9 mouse cellular contexts compared by ENCODE assay signal in the genomic region with DNA sequence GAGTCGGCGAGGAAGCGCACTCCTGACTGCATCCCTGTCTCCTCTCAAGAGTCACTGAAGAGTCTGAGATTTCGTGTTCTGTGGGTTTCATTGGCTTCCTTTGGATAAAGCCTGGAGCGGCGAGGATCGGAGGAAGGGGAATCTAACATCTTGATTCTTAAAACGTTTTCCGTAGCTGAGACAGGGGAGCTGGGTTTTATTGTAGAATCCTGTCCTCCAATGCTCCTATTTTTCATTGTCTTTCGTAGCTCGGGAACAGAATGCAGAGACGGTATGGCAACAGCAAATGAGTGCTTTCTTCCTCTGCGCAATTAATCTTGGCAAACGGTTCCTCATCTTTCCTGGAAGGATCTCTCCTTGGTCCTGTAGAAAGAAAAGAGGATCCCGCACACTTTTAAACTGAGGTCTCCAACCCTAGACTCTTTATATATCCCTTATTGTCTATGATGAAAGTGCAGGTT. TPM values are rescaled to one million over a fixed set of nuclear protein-coding genes. Genes with fewer than 3 reads are reported as not detected.
A peak's percentile ranks its signal among the peaks of the same experiment; 100 is the strongest.
DNase-seq lines count a peak whose midpoint lies in the region; ATAC-seq and TF ChIP-seq lines count a peak whose summit lies in the region.
"Had no signal": no experiment of that assay in that cellular context is flagged by ENCODE, and none has a peak within 500 bp of the region (broad histone marks: within the 10 kb centered on the region; RNA-seq: fewer than 3 reads in every experiment).

No protein-coding gene starts in this region.

- no peak for ATAC-seq in kidney, postnatal 0 days (replicated peaks; ENCODE audit: low FRiP score, low read depth)
- ATAC-seq in forebrain, embryonic 16.5 days: peak; percentile 46
- ATAC-seq in megakaryocyte progenitor cell, adult 5-6 weeks (replicated peaks; ENCODE audit: poor library complexity): no peak

- 1% methylated on average over 15 of the region's 15 CpGs for WGBS in kidney, postnatal 0 days
- WGBS in cerebellum, adult 2 months: under 1% methylated on average over 15 of the region's 15 CpGs
- WGBS in forebrain, embryonic 16.5 days: under 1% methylated on average over 15 of the region's 15 CpGs

- peak; percentile 41 for DNase-seq in kidney, postnatal 0 days (ENCODE audit: low spot score)
- DNase-seq in kidney, adult 9 months: no peak
- DNase-seq in cerebellum, adult 2 months: peak; percentile 36 to 50
- DNase-seq in mesoderm, embryonic 11.5 days (ENCODE audit: low read depth, low spot score): peak; percentile 34
- no peak for DNase-seq in urinary bladder, postnatal 10 days (ENCODE audit: low spot score)
- no peak for DNase-seq in kidney, adult 8-10 months

- TF ChIP-seq POLR2A in cerebellum, adult 2 months (IDR thresholded peaks at IDR 0.05; ENCODE audit: borderline replicate concordance, insufficient read depth, low read length): no peak

- no peaks in the 10 kb centered on the region for H3K9me3 ChIP-seq in kidney, postnatal 0 days (replicated peaks; ENCODE audit: low read length)
- H3K9me3 ChIP-seq in forebrain, embryonic 16.5 days (ENCODE audit: control insufficient read depth, low read length): no peaks in the 10 kb centered on the region

- peak overlapping the region; percentile 60 for H3K4me2 ChIP-seq in kidney, postnatal 0 days (ENCODE audit: low read length)
- peak overlapping the region; percentile 64 for H3K4me2 ChIP-seq in forebrain, embryonic 16.5 days (ENCODE audit: low read length)

- H3K27ac ChIP-seq in kidney, postnatal 0 days: no peak overlapping the region
- no peak overlapping the region for H3K27ac ChIP-seq in cerebellum, adult 2 months (ENCODE audit: insufficient read depth, low read length)
- peak overlapping the region; percentile 42 for H3K27ac ChIP-seq in forebrain, embryonic 16.5 days (ENCODE audit: low read length)

- H3K9ac ChIP-seq in kidney, postnatal 0 days (ENCODE audit: low read depth, low read length): no peak overlapping the region
- H3K9ac ChIP-seq in forebrain, embryonic 16.5 days (replicated peaks; ENCODE audit: low read depth, low read length): peak overlapping the region; percentile 59

- no peaks in the 10 kb centered on the region for H3K36me3 ChIP-seq in kidney, postnatal 0 days (ENCODE audit: insufficient read depth, low read length)
- H3K36me3 ChIP-seq in forebrain, embryonic 16.5 days (ENCODE audit: control insufficient read depth, insufficient read depth): no peaks in the 10 kb centered on the region

- peaks cover 9% of the 10 kb centered on the region for H3K4me1 ChIP-seq in kidney, postnatal 0 days (replicated peaks; ENCODE audit: insufficient read depth, low read length)
- H3K4me1 ChIP-seq in cerebellum, adult 2 months (ENCODE audit: control insufficient read depth, insufficient read depth, low read length): no peaks in the 10 kb centered on the region
- H3K4me1 ChIP-seq in forebrain, embryonic 16.5 days (replicated peaks; ENCODE audit: control insufficient read depth, insufficient read depth, low read length): peaks cover 10% of the 10 kb centered on the region

- peak overlapping the region; percentile 34 for H3K4me3 ChIP-seq in kidney, postnatal 0 days (replicated peaks; ENCODE audit: low read depth, low read length)
- H3K4me3 ChIP-seq in cerebellum, adult 2 months (replicated peaks; ENCODE audit: insufficient read depth, low read depth, low read length): peak overlapping the region; percentile 98
- peak overlapping the region; percentile 46 for H3K4me3 ChIP-seq in forebrain, embryonic 16.5 days (replicated peaks; ENCODE audit: low read length)

- no peaks in the 10 kb centered on the region; the same call in 1 of the 2 replicates for H3K27me3 ChIP-seq in kidney, postnatal 0 days (ENCODE audit: insufficient read depth, low read length)
- H3K27me3 ChIP-seq in cerebellum, adult 2 months (ENCODE audit: control insufficient read depth, insufficient read depth, low read length): peaks cover 1% of the 10 kb centered on the region; the same call in 1 of the 2 replicates
- peaks cover 10% of the 10 kb centered on the region; the same call in 1 of the 2 replicates for H3K27me3 ChIP-seq in forebrain, embryonic 16.5 days (replicated peaks; ENCODE audit: control insufficient read depth, insufficient read depth, low read length)

- no peak for TF ChIP-seq CTCF in kidney, postnatal 0 days (IDR thresholded peaks at IDR 0.05; ENCODE audit: low read depth)
- TF ChIP-seq CTCF in cerebellum, adult 2 months (IDR thresholded peaks at IDR 0.05; ENCODE audit: borderline replicate concordance, insufficient read depth, low read depth, low read length): no peak

RNA-seq across cellular contexts. Expression of a gene that starts 33.3 kb away (rescaled TPM):
- polyA plus RNA-seq in kidney, postnatal 0 days (2015; fragmentation: Nextera tagmentation; extraction: Ambion mirVana): not detected in 2 replicates
- polyA plus RNA-seq in cerebellum, adult 2 months (2012; rRNA removed): not detected in 2 replicates
- polyA plus RNA-seq in forebrain, embryonic 16.5 days (2015; fragmentation: Nextera tagmentation; extraction: Ambion mirVana): not detected in 2 replicates
- total RNA-seq in megakaryocyte progenitor cell, adult 5-6 weeks (2015): not detected in 2 replicates
- not detected in 2 replicates for total RNA-seq in megakaryocyte progenitor cell, adult 5-6 weeks (2017)
- total RNA-seq: left cerebral cortex, postnatal 14 days had no signal

RNA-seq across cellular contexts. Expression of a gene that starts 52.7 kb away (rescaled TPM):
- 57.5 and 67.8 TPM in 2 replicates for polyA plus RNA-seq in kidney, postnatal 0 days (2015; fragmentation: Nextera tagmentation; extraction: Ambion mirVana)
- polyA plus RNA-seq in cerebellum, adult 2 months (2012; rRNA removed): 0.25 and 0.33 TPM in 2 replicates
- polyA plus RNA-seq in forebrain, embryonic 16.5 days (2015; fragmentation: Nextera tagmentation; extraction: Ambion mirVana): not detected in 2 replicates
- not detected in 2 replicates for total RNA-seq in megakaryocyte progenitor cell, adult 5-6 weeks (2015)
- total RNA-seq in megakaryocyte progenitor cell, adult 5-6 weeks (2017): not detected in 2 replicates

Comparison
In these comparisons a context has a peak if more than half of its experiments do, and no peak if none do; other contexts are left out.
1. DNase-seq: peak in kidney, postnatal 0 days (single experiment), cerebellum, adult 2 months (2 of 2) and mesoderm, embryonic 11.5 days (single experiment); none in kidney, adult 9 months (single experiment), urinary bladder, postnatal 10 days (single experiment) and kidney, adult 8-10 months (0 of 2).
2. H3K4me3 ChIP-seq: peak in every context shown above with its lines; median percentile 98 in cerebellum, adult 2 months; 46 in forebrain, embryonic 16.5 days; 34 in kidney, postnatal 0 days.
3. RNA of a gene that starts 52.7 kb away (polyA plus RNA-seq): 57.5 to 67.8 TPM in kidney, postnatal 0 days; 0.25 to 0.33 TPM in cerebellum, adult 2 months and not detected in forebrain, embryonic 16.5 days; every median in the first group is over 10 times any median in the second.